Mouse (Mus musculus) ES-Bruce4 (cell line): ENCODE results near the gene Tas1r2. TPM values are rescaled to one million over a fixed set of nuclear protein-coding genes. Genes with fewer than 3 reads are reported as not detected.

ENCODE experiments used
- H3K27ac ChIP-seq: 2 replicates; pipeline ENCODE4 v1.5.1; 2012; ENCODE audit warnings: low read length, inconsistent platforms; ENCODE audit not compliant: insufficient read depth
- H3K27me3 ChIP-seq: 2 replicates; pipeline ENCODE4 v1.6.1; 2012; ENCODE audit warnings: mild to moderate bottlenecking, low read length, inconsistent platforms; ENCODE audit not compliant: control insufficient read depth, poor library complexity, insufficient read depth, severe bottlenecking
- H3K36me3 ChIP-seq: 2 replicates; pipeline ENCODE4 v1.6.1; 2012; ENCODE audit warnings: inconsistent platforms, mild to moderate bottlenecking, low read length, moderate library complexity; ENCODE audit not compliant: control insufficient read depth, poor library complexity, insufficient read depth, severe bottlenecking
- H3K4me1 ChIP-seq: one replicate; pipeline ENCODE4 v1.8.1; 2011; ENCODE audit warnings: low read length; ENCODE audit not compliant: control insufficient read depth, insufficient read depth
- H3K4me3 ChIP-seq: 2 replicates; pipeline ENCODE4 v1.5.1; 2011; ENCODE audit warnings: low read depth, mild to moderate bottlenecking, low read length
- H3K9ac ChIP-seq: 2 replicates; pipeline ENCODE4 v1.6.1; 2012; ENCODE audit warnings: low read depth, mild to moderate bottlenecking, inconsistent platforms; ENCODE audit not compliant: poor library complexity, severe bottlenecking
- H3K9me3 ChIP-seq: replicated peaks from 2 replicates; pipeline ENCODE4 v1.6.1; 2012; ENCODE audit warnings: mild to moderate bottlenecking, low read length, inconsistent platforms; ENCODE audit not compliant: control insufficient read depth, poor library complexity, insufficient read depth, severe bottlenecking
- CTCF ChIP-seq: IDR thresholded peaks from one replicate; pipeline ENCODE4 v1.8.1; 2011; ENCODE audit warnings: low read depth, low read length
- EP300 ChIP-seq: IDR thresholded peaks from 2 replicates; pipeline ENCODE4 v1.6.1; 2011; ENCODE audit warnings: low read depth, low read length; ENCODE audit not compliant: insufficient read depth
- POLR2A ChIP-seq: IDR thresholded peaks from one replicate; pipeline ENCODE4 v1.8.1; 2011; ENCODE audit warnings: low read length; ENCODE audit not compliant: insufficient read depth
- polyA plus RNA-seq: library from polyadenylated mRNA; stranded (reverse); fragments of >200 nt; gene quantifications from 2 replicates; pipeline ENCODE4 v1.2.4, GENCODE M21; 2011; ENCODE audit warnings: low read depth; ENCODE audit not compliant: missing spikeins, insufficient read depth, insufficient read length

The Tas1r2 gene
- polyA plus RNA-seq, 1 experiment: not detected

GRCm38 (mm10) chr4:139623434-139624115, 29.8 kb upstream of the Tas1r2 start:
- TF ChIP-seq POLR2A: no peak
- no peak for TF ChIP-seq CTCF
- no peak for TF ChIP-seq EP300
- H3K27ac ChIP-seq: no peak overlapping the region

GRCm38 (mm10) chr4:139624116-139624489, 29.2 kb upstream of the Tas1r2 start:
- no peaks in the 10 kb centered on the region for H3K36me3 ChIP-seq
- H3K4me1 ChIP-seq: peaks cover 8% of the 10 kb centered on the region
- TF ChIP-seq POLR2A (no peak), CTCF (no peak)
- H3K4me3 ChIP-seq: peak overlapping the region; percentile 81; the same call in 1 of the 2 replicates
- no peak overlapping the region for H3K27ac ChIP-seq
- H3K9me3 ChIP-seq: no peaks in the 10 kb centered on the region
- H3K27me3 ChIP-seq: no peaks in the 10 kb centered on the region
- peak overlapping the region; percentile 40; the same call in 1 of the 2 replicates for H3K9ac ChIP-seq

More at GRCm38 (mm10) chr4:139623434-139624115, 29.8 kb upstream of the Tas1r2 start:
- peak overlapping the region; percentile 40 for H3K9ac ChIP-seq
- no peaks in the 10 kb centered on the region for H3K36me3 ChIP-seq
- H3K9me3 ChIP-seq: no peaks in the 10 kb centered on the region
- H3K27me3 ChIP-seq: no peaks in the 10 kb centered on the region
- H3K4me1 ChIP-seq: peaks cover 8% of the 10 kb centered on the region
- H3K4me3 ChIP-seq: peak overlapping the region; percentile 81

GRCm38 (mm10) chr4:139624706-139625105, 28.6 kb upstream of the Tas1r2 start:
- Histone ChIP-seq H3K27ac (no peak overlapping the region), H3K4me3 (no peak overlapping the region), H3K4me1 (peaks cover 8% of the 10 kb centered on the region), H3K9me3 (no peaks in the 10 kb centered on the region), H3K36me3 (no peaks in the 10 kb centered on the region), H3K27me3 (no peaks in the 10 kb centered on the region), H3K9ac (no peak overlapping the region)
- no peak for TF ChIP-seq POLR2A
- TF ChIP-seq CTCF: no peak
- TF ChIP-seq EP300: no peak

- no peak overlapping the region for H3K27ac ChIP-seq
- H3K36me3 ChIP-seq: no peaks in the 10 kb centered on the region
- no peak overlapping the region for H3K4me3 ChIP-seq
- H3K9ac ChIP-seq: no peak overlapping the region
- H3K4me1 ChIP-seq: peaks cover 10% of the 10 kb centered on the region
- no peaks in the 10 kb centered on the region for H3K27me3 ChIP-seq
- no peak for TF ChIP-seq CTCF
- no peak for TF ChIP-seq EP300
- no peak for TF ChIP-seq POLR2A
- no peaks in the 10 kb centered on the region for H3K9me3 ChIP-seq
These were observed 26.0 kb upstream of the Tas1r2 start for GRCm38 (mm10) chr4:139627361-139627760.

- Histone ChIP-seq H3K27me3 (no peaks in the 10 kb centered on the region), H3K9ac (no peak overlapping the region), H3K4me3 (no peak overlapping the region), H3K27ac (no peak overlapping the region), H3K9me3 (no peaks in the 10 kb centered on the region), H3K4me1 (peaks cover 5% of the 10 kb centered on the region), H3K36me3 (no peaks in the 10 kb centered on the region)
- no peak for TF ChIP-seq EP300
- TF ChIP-seq POLR2A: no peak
- TF ChIP-seq CTCF: peak; percentile 36
These were observed 23.2 kb upstream of the Tas1r2 start for GRCm38 (mm10) chr4:139630171-139630570.

- H3K4me1 ChIP-seq: peaks cover 5% of the 10 kb centered on the region
- H3K36me3 ChIP-seq: no peaks in the 10 kb centered on the region
- no peak overlapping the region for H3K4me3 ChIP-seq
- H3K27me3 ChIP-seq: no peaks in the 10 kb centered on the region
- TF ChIP-seq EP300: no peak
- TF ChIP-seq POLR2A: no peak
- no peak for TF ChIP-seq CTCF
- H3K9ac ChIP-seq: no peak overlapping the region
- no peaks in the 10 kb centered on the region for H3K9me3 ChIP-seq
- no peak overlapping the region for H3K27ac ChIP-seq
These were observed 22.2 kb upstream of the Tas1r2 start for GRCm38 (mm10) chr4:139631141-139631540.
